24 mouse cellular contexts compared by ENCODE assay signal in genomic region chr11:34113760-34114159, GRCm38 (mm10). TPM values are rescaled to one million over a fixed set of nuclear protein-coding genes. Genes with fewer than 3 reads are reported as not detected.
A peak's percentile ranks its signal among the peaks of the same experiment; 100 is the strongest.
DNase-seq lines count a peak whose midpoint lies in the region; ATAC-seq lines count a peak whose summit lies in the region.
"Had no signal": no experiment of that assay in that cellular context is flagged by ENCODE, and none has a peak within 500 bp of the region (broad histone marks: within the 10 kb centered on the region; RNA-seq: fewer than 3 reads in every experiment).

No protein-coding gene starts in this region.

- no peaks in the 10 kb centered on the region for H3K27me3 ChIP-seq in heart, embryonic 10.5 days (ENCODE audit: insufficient read depth, poor library complexity, severe bottlenecking)
- H3K27me3 ChIP-seq in hindbrain, embryonic 11.5 days (ENCODE audit: control insufficient read depth, insufficient read depth, low read length): no peaks in the 10 kb centered on the region
- H3K27me3 ChIP-seq in midbrain, embryonic 16.5 days (ENCODE audit: control insufficient read depth, insufficient read depth, low read depth, low read length): no peaks in the 10 kb centered on the region
- H3K27me3 ChIP-seq: CH12.LX; limb, embryonic 12.5 days; liver, embryonic 13.5 days; lung, embryonic 15.5 days had no signal

- H3K4me1 ChIP-seq in heart, embryonic 10.5 days: no peaks in the 10 kb centered on the region
- H3K4me1 ChIP-seq in hindbrain, embryonic 11.5 days (replicated peaks; ENCODE audit: control insufficient read depth, insufficient read depth, low read length): no peaks in the 10 kb centered on the region
- peaks cover 14% of the 10 kb centered on the region for H3K4me1 ChIP-seq in midbrain, embryonic 16.5 days (ENCODE audit: control insufficient read depth, insufficient read depth, low read length)
- H3K4me1 ChIP-seq: lung, embryonic 15.5 days had no signal

- H3K4me3 ChIP-seq in heart, embryonic 10.5 days: no peak overlapping the region
- H3K4me3 ChIP-seq in hindbrain, embryonic 11.5 days (ENCODE audit: low read depth, low read length): no peak overlapping the region
- no peak overlapping the region for H3K4me3 ChIP-seq in midbrain, embryonic 16.5 days (ENCODE audit: low read depth, low read length)
- H3K4me3 ChIP-seq: embryonic facial prominence, embryonic 10.5 days; erythroblast, embryonic 14.5 days; left cerebral cortex, adult 2 months; limb, embryonic 12.5 days; liver, embryonic 13.5 days; lung, embryonic 15.5 days had no signal

- no peaks in the 10 kb centered on the region for H3K36me3 ChIP-seq in heart, embryonic 10.5 days
- no peaks in the 10 kb centered on the region for H3K36me3 ChIP-seq in hindbrain, embryonic 11.5 days (ENCODE audit: control insufficient read depth, insufficient read depth, low read length)
- no peaks in the 10 kb centered on the region for H3K36me3 ChIP-seq in midbrain, embryonic 16.5 days (ENCODE audit: control insufficient read depth, insufficient read depth, low read length)
- H3K36me3 ChIP-seq: embryonic facial prominence, embryonic 10.5 days; limb, embryonic 12.5 days; liver, embryonic 13.5 days; lung, embryonic 15.5 days had no signal

- no peaks in the 10 kb centered on the region for H3K9me3 ChIP-seq in heart, embryonic 10.5 days
- no peaks in the 10 kb centered on the region for H3K9me3 ChIP-seq in hindbrain, embryonic 11.5 days (ENCODE audit: control insufficient read depth, low read length)
- no peaks in the 10 kb centered on the region for H3K9me3 ChIP-seq in midbrain, embryonic 16.5 days (replicated peaks; ENCODE audit: control insufficient read depth, low read length, poor library complexity, severe bottlenecking)
- H3K9me3 ChIP-seq: embryonic facial prominence, embryonic 10.5 days; limb, embryonic 12.5 days; liver, embryonic 13.5 days; lung, embryonic 15.5 days had no signal

- no peak overlapping the region for H3K27ac ChIP-seq in heart, embryonic 10.5 days
- no peak overlapping the region for H3K27ac ChIP-seq in hindbrain, embryonic 11.5 days (ENCODE audit: low read depth, low read length)
- H3K27ac ChIP-seq in midbrain, embryonic 16.5 days (ENCODE audit: low read length): peak overlapping the region; percentile 1
- H3K27ac ChIP-seq: embryonic facial prominence, embryonic 10.5 days; left cerebral cortex, adult 2 months; limb, embryonic 12.5 days; liver, embryonic 13.5 days; lung, embryonic 15.5 days; macrophage had no signal

- peak; percentile 46; the same call in 1 of the 2 replicates for ATAC-seq in hindbrain, embryonic 11.5 days (ENCODE audit: low FRiP score)
- ATAC-seq in midbrain, embryonic 16.5 days: 0 out of 2 replicates have a peak, but pooled peaks have one; percentile 33
- ATAC-seq: activated CD4-positive, CD25-positive, alpha-beta regulatory T cell, adult 4 months had no signal

- no peak overlapping the region for H3K9ac ChIP-seq in hindbrain, embryonic 11.5 days (ENCODE audit: low read depth, low read length)
- H3K9ac ChIP-seq in midbrain, embryonic 16.5 days (ENCODE audit: low read depth, low read length): no peak overlapping the region
- H3K9ac ChIP-seq: limb, embryonic 12.5 days; liver, embryonic 13.5 days; lung, embryonic 15.5 days had no signal

- peak; percentile 74 for DNase-seq in heart, adult 11 months
- no peak for DNase-seq in heart, embryonic 10.5 days (ENCODE audit: low spot score)
- DNase-seq in R1 (ENCODE audit: low read depth, low spot score): peak; percentile 2
- no peak for DNase-seq in hindbrain, embryonic 11.5 days (ENCODE audit: low spot score)
- DNase-seq in adrenal gland, adult (ENCODE audit: inconsistent age in 2 of 2, low spot score in 1 of 2): no peak
- no peak for DNase-seq in cerebellum, postnatal 25 days
- no peak for DNase-seq in frontal cortex, postnatal 25 days (ENCODE audit: low spot score in 2 of 2)
- DNase-seq: adrenal gland, postnatal 25 days; cerebellum, postnatal 36 days; gastrocnemius, postnatal 36 days; kidney, adult 11 months; kidney, postnatal 14 days; liver, embryonic 13.5 days had no signal

- H3K4me2 ChIP-seq in hindbrain, embryonic 11.5 days (replicated peaks; ENCODE audit: low read depth, low read length): no peak overlapping the region
- no peak overlapping the region for H3K4me2 ChIP-seq in midbrain, embryonic 16.5 days (ENCODE audit: low read length)
- H3K4me2 ChIP-seq: heart, embryonic 11.5 days; limb, embryonic 12.5 days; liver, embryonic 13.5 days; lung, embryonic 15.5 days had no signal

- WGBS in heart, embryonic 10.5 days: 54% methylated on average over 2 of the region's 2 CpGs
- 81% methylated on average over 2 of the region's 2 CpGs for WGBS in hindbrain, embryonic 11.5 days
- 61% methylated on average over 2 of the region's 2 CpGs for WGBS in midbrain, embryonic 16.5 days

RNA-seq across cellular contexts. Expression of gene 4930469K13Rik, which starts 15.4 kb away (rescaled TPM):
- not detected in 2 replicates for polyA plus RNA-seq in heart, embryonic 10.5 days (2016; fragmentation: Nextera tagmentation; extraction: Ambion mirVana)
- polyA plus RNA-seq in hindbrain, embryonic 11.5 days (2014; fragmentation: Nextera tagmentation; extraction: Ambion mirVana): 1.8 and 4.3 TPM in 2 replicates
- polyA plus RNA-seq in midbrain, embryonic 16.5 days (2015; fragmentation: Nextera tagmentation; extraction: Ambion mirVana): not detected in 2 replicates
- polyA plus RNA-seq: embryonic facial prominence, embryonic 10.5 days; erythroblast, embryonic 14.5 days; heart, embryonic 11.5 days; limb, embryonic 12.5 days; liver, embryonic 13.5 days; macrophage; small intestine, adult 2 months had no signal

Comparison
In these comparisons a context has a peak if more than half of its experiments do, and no peak if none do; other contexts are left out.
1. DNase-seq: peak in heart, adult 11 months (single experiment) and R1 (single experiment); none in heart, embryonic 10.5 days (single experiment), hindbrain, embryonic 11.5 days (single experiment), adrenal gland, adult (0 of 2), cerebellum, postnatal 25 days (0 of 2) and frontal cortex, postnatal 25 days (0 of 2).